Mouse (Mus musculus) lung, embryonic 15.5 days (tissue): ENCODE results near the gene Phactr4. TPM values are rescaled to one million over a fixed set of nuclear protein-coding genes. Genes with fewer than 3 reads are reported as not detected.

Experiments
- ATAC-seq: fragments of 200-750 bp; cut with Nextera tagmentation; 2 replicates; pipeline ENCODE4 v1.8.0; 2017; ENCODE audit warnings: moderate number of reproducible peaks, borderline replicate concordance; ENCODE audit not compliant: low FRiP score, low TSS enrichment; ENCODE audit errors: extremely low read depth
- H3K27ac ChIP-seq: fragments of 300-500 bp; sonication (generic); 2 replicates; pipeline ENCODE4 v1.5.1; 2015; ENCODE audit warnings: moderate library complexity, mild to moderate bottlenecking, inconsistent platforms
- H3K27me3 ChIP-seq: fragments of 300-500 bp; sonication (generic); 2 replicates; pipeline ENCODE4 v1.6.1; 2015; ENCODE audit warnings: inconsistent platforms
- H3K36me3 ChIP-seq: fragments of 300-500 bp; sonication (generic); 2 replicates; pipeline ENCODE4 v1.6.1; 2015; ENCODE audit warnings: inconsistent platforms
- H3K4me1 ChIP-seq: fragments of 300-500 bp; sonication (generic); 2 replicates; pipeline ENCODE4 v1.6.1; 2015; ENCODE audit warnings: inconsistent platforms
- H3K4me2 ChIP-seq: fragments of 300-500 bp; sonication (generic); 2 replicates; pipeline ENCODE4 v1.6.1; 2015; ENCODE audit warnings: inconsistent platforms, mild to moderate bottlenecking, moderate library complexity
- H3K4me3 ChIP-seq: fragments of 300-500 bp; sonication (generic); 2 replicates; pipeline ENCODE4 v1.5.1; 2015; ENCODE audit warnings: mild to moderate bottlenecking, inconsistent platforms
- H3K9ac ChIP-seq: fragments of 300-500 bp; sonication (generic); 2 replicates; pipeline ENCODE4 v1.6.1; 2015; ENCODE audit warnings: inconsistent platforms
- H3K9me3 ChIP-seq: fragments of 300-500 bp; sonication (generic); 2 replicates; pipeline ENCODE4 v1.6.1; 2016; ENCODE audit warnings: inconsistent platforms
- WGBS: fragments of 180-500 bp; shearing (Covaris S2); methylation state at CpG from one replicate; pipeline ENCODE4 v1.1.7; 2015; 5-methylcytosine and 5-hydroxymethylcytosine counted together
- polyA plus RNA-seq: library from polyadenylated mRNA; unstranded; fragments of >200 nt; fragmentation: Nextera tagmentation; extraction: Ambion mirVana; gene quantifications from 2 replicates; pipeline ENCODE4 v1.2.1, GENCODE M21; 2015

Gene Phactr4
- polyA plus RNA-seq, 1 experiment from 2014 or later = 18.7 TPM

GRCm38 (mm10) chr4:132345843-132346212, 76.5 kb downstream of the Phactr4 start:
- Histone ChIP-seq H3K9ac (no peak overlapping the region), H3K4me1 (peaks cover 22% of the 10 kb centered on the region), H3K27me3 (no peaks in the 10 kb centered on the region), H3K4me2 (no peak overlapping the region; the same call in 1 of the 2 replicates), H3K36me3 (peaks cover 13% of the 10 kb centered on the region), H3K27ac (no peak overlapping the region), H3K4me3 (peak overlapping the region; percentile 77), H3K9me3 (no peaks in the 10 kb centered on the region)
- ATAC-seq = no peak
- WGBS = 44% methylated on average over 5 of the region's 5 CpGs

- Histone ChIP-seq H3K36me3 (peaks cover 8% of the 10 kb centered on the region), H3K4me3 (peak overlapping the region; percentile 77), H3K9me3 (no peaks in the 10 kb centered on the region), H3K4me1 (peaks cover 25% of the 10 kb centered on the region), H3K27ac (peak overlapping the region; percentile 78), H3K27me3 (no peaks in the 10 kb centered on the region), H3K4me2 (peak overlapping the region; percentile 81), H3K9ac (peak overlapping the region; percentile 80)
- ATAC-seq = peak; percentile 87
- WGBS = under 1% methylated on average over 82 of the region's 83 CpGs
Observed at GRCm38 (mm10) chr4:132345135-132345842, 77.0 kb downstream of the Phactr4 start.

- ATAC-seq = 0 out of 2 replicates have a peak, but pooled peaks have one; percentile 7
- Histone ChIP-seq H3K27ac (no peak overlapping the region), H3K36me3 (peaks cover 5% of the 10 kb centered on the region; the same call in 1 of the 2 replicates), H3K4me1 (peaks cover 25% of the 10 kb centered on the region), H3K4me2 (peak overlapping the region; percentile 81), H3K27me3 (no peaks in the 10 kb centered on the region), H3K4me3 (peak overlapping the region; percentile 77), H3K9ac (peak overlapping the region; percentile 80), H3K9me3 (no peaks in the 10 kb centered on the region)
- WGBS = 3% methylated on average over 13 of the region's 13 CpGs
Observed at GRCm38 (mm10) chr4:132344403-132345134, 77.7 kb downstream of the Phactr4 start.

GRCm38 (mm10) chr4:132341451-132341850, 80.8 kb downstream of the Phactr4 start:
- H3K36me3 ChIP-seq = peaks cover 32% of the 10 kb centered on the region
- no peaks in the 10 kb centered on the region for H3K27me3 ChIP-seq
- H3K4me1 ChIP-seq = peaks cover 25% of the 10 kb centered on the region
- no peak for ATAC-seq
- no peak overlapping the region for H3K27ac ChIP-seq
- no peak overlapping the region for H3K9ac ChIP-seq
- whole genome bisulfite sequencing = 87% methylated on average over 3 of the region's 3 CpGs
- no peaks in the 10 kb centered on the region for H3K9me3 ChIP-seq
- no peak overlapping the region for H3K4me2 ChIP-seq
- no peak overlapping the region for H3K4me3 ChIP-seq

GRCm38 (mm10) chr4:132338943-132339342, 83.3 kb downstream of the Phactr4 start:
- no peak overlapping the region for H3K9ac ChIP-seq
- H3K27ac ChIP-seq = no peak overlapping the region
- ATAC-seq = no peak
- no peaks in the 10 kb centered on the region for H3K9me3 ChIP-seq
- H3K4me2 ChIP-seq = no peak overlapping the region
- no peaks in the 10 kb centered on the region for H3K27me3 ChIP-seq
- H3K4me3 ChIP-seq = no peak overlapping the region
- WGBS = 89% methylated on average over 13 of the region's 13 CpGs
- peaks cover 19% of the 10 kb centered on the region for H3K4me1 ChIP-seq
- peaks cover 57% of the 10 kb centered on the region for H3K36me3 ChIP-seq

- no peak for ATAC-seq
- 84% methylated on average over 6 of the region's 6 CpGs for WGBS
- Histone ChIP-seq H3K4me1 (peaks cover 9% of the 10 kb centered on the region), H3K9ac (no peak overlapping the region), H3K4me2 (no peak overlapping the region), H3K36me3 (peaks cover 56% of the 10 kb centered on the region), H3K27me3 (no peaks in the 10 kb centered on the region), H3K4me3 (no peak overlapping the region), H3K9me3 (no peaks in the 10 kb centered on the region), H3K27ac (no peak overlapping the region)
Observed at GRCm38 (mm10) chr4:132332880-132333279, 89.4 kb downstream of the Phactr4 start.

GRCm38 (mm10) chr4:132331960-132332359, 90.3 kb downstream of the Phactr4 start:
- no peak for ATAC-seq
- H3K4me3 ChIP-seq = no peak overlapping the region
- H3K4me1 ChIP-seq = peaks cover 9% of the 10 kb centered on the region
- 77% methylated on average over 3 of the region's 3 CpGs for WGBS
- H3K27me3 ChIP-seq = no peaks in the 10 kb centered on the region
- H3K4me2 ChIP-seq = no peak overlapping the region
- H3K36me3 ChIP-seq = peaks cover 48% of the 10 kb centered on the region
- H3K27ac ChIP-seq = no peak overlapping the region
- no peak overlapping the region for H3K9ac ChIP-seq
- H3K9me3 ChIP-seq = no peaks in the 10 kb centered on the region

- peaks cover 41% of the 10 kb centered on the region for H3K36me3 ChIP-seq
- 7% methylated on average over 10 of the region's 10 CpGs for WGBS
- H3K4me1 ChIP-seq = peaks cover 9% of the 10 kb centered on the region
- peak overlapping the region; percentile 95 for H3K27ac ChIP-seq
- H3K4me3 ChIP-seq = peak overlapping the region; percentile 81
- no peak for ATAC-seq
- peak overlapping the region; percentile 78 for H3K4me2 ChIP-seq
- no peaks in the 10 kb centered on the region for H3K27me3 ChIP-seq
- H3K9ac ChIP-seq = peak overlapping the region; percentile 97
- no peaks in the 10 kb centered on the region for H3K9me3 ChIP-seq
Observed at GRCm38 (mm10) chr4:132329835-132330354, 92.4 kb downstream of the Phactr4 start.

- Histone ChIP-seq H3K27me3 (no peaks in the 10 kb centered on the region), H3K4me1 (peaks cover 9% of the 10 kb centered on the region), H3K27ac (peak within 1 kb of the TSS; percentile 95), H3K9me3 (no peaks in the 10 kb centered on the region), H3K4me2 (peak within 1 kb of the TSS; percentile 78), H3K4me3 (peak within 1 kb of the TSS; percentile 81), H3K9ac (peak within 1 kb of the TSS; percentile 97), H3K36me3 (peaks cover 41% of the 10 kb centered on the region)
- under 1% methylated on average over 51 of the region's 52 CpGs for WGBS
- ATAC-seq = peak; percentile 97
Observed at GRCm38 (mm10) chr4:132329115-132329834, 93.0 kb downstream of the Phactr4 start, which contains the start of gene Trnau1ap. Gene Trnau1ap, minus strand, starts transcription at chr4:132329538.

GRCm38 (mm10) chr4:132328391-132328982, 93.8 kb downstream of the Phactr4 start:
- peak; percentile 10; the same call in 1 of the 2 replicates for ATAC-seq
- peak overlapping the region; percentile 81 for H3K4me3 ChIP-seq
- peak overlapping the region; percentile 78 for H3K4me2 ChIP-seq
- H3K9me3 ChIP-seq = no peaks in the 10 kb centered on the region
- H3K27me3 ChIP-seq = no peaks in the 10 kb centered on the region
- H3K36me3 ChIP-seq = peaks cover 41% of the 10 kb centered on the region
- 49% methylated on average over 14 of the region's 14 CpGs for WGBS
- H3K9ac ChIP-seq = peak overlapping the region; percentile 97
- peaks cover 9% of the 10 kb centered on the region for H3K4me1 ChIP-seq
- H3K27ac ChIP-seq = peak overlapping the region; percentile 95

GRCm38 (mm10) chr4:132326481-132326880, 95.8 kb downstream of the Phactr4 start:
- Histone ChIP-seq H3K27ac (no peak overlapping the region), H3K9ac (no peak overlapping the region), H3K4me3 (no peak overlapping the region), H3K9me3 (no peaks in the 10 kb centered on the region), H3K4me1 (peaks cover 9% of the 10 kb centered on the region), H3K27me3 (no peaks in the 10 kb centered on the region), H3K36me3 (peaks cover 32% of the 10 kb centered on the region; the same call in 1 of the 2 replicates), H3K4me2 (no peak overlapping the region)
- WGBS = 69% methylated on average over 5 of the region's 5 CpGs
- ATAC-seq = no peak
